Mouse (Mus musculus): ENCODE measurements at regions not wholly inside any gene's neighbourhood (a gene's known extent, or its start where the extent isn't known, plus 50 kb on each side); places are given as distances from the start of the nearest gene placed in this dataset.
A peak's percentile ranks its signal among the peaks of the same experiment; 100 is the strongest.

DNA sequence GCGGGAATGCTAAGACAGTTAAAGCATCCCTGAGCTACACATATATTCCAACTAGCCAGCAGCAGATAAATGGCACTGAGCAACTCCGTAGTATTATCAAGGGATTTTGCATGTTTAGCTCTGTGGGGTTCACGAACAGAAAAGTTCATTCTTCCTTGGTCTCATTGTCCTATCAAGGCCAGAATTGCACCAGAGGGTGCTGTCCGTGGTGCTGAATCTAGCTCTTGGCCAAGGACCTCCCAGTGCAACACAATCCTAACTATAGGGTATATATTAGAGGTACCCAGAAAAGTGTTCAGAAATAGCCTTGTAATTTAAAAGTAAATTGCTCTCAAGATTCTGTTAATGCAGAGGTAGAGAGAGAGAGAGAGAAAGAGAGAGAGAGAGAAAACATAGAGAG is 176.9 kb upstream of the Kcnd3 start:
- no peak for DNase-seq
- no peak for TF ChIP-seq CTCF (IDR thresholded peaks at IDR 0.05)
- intact Hi-C loops (cut with DNase I) = no loop called here
- no peak overlapping the region for H3K4me3 ChIP-seq
- H3K27ac ChIP-seq = no peak overlapping the region

DNA sequence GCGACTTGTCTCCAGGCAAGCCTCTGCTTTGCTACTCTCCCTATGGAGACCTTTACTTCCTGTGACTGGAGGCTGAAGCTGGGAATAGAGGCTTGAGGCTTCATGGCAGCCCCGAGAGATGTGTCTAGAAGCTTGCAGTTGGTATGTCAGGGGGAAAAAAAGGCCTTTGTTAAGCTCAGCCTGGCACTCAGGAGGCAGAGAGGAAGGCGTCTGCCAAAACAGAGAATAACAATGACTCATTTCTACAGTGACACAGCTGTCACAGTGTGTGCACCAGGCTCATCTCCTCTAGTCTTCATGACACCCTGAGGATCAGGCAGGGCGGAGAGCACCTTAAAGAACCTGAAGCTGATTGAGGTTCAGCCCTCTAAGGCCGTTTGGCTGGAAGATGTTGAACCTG is 171.2 kb upstream of the Kcnd3 start:
- no peak for TF ChIP-seq CTCF (IDR thresholded peaks at IDR 0.05)
- H3K4me3 ChIP-seq = no peak overlapping the region
- intact Hi-C loops (cut with DNase I) = no loop called here
- H3K27ac ChIP-seq = no peak overlapping the region
- DNase-seq = no peak

DNA sequence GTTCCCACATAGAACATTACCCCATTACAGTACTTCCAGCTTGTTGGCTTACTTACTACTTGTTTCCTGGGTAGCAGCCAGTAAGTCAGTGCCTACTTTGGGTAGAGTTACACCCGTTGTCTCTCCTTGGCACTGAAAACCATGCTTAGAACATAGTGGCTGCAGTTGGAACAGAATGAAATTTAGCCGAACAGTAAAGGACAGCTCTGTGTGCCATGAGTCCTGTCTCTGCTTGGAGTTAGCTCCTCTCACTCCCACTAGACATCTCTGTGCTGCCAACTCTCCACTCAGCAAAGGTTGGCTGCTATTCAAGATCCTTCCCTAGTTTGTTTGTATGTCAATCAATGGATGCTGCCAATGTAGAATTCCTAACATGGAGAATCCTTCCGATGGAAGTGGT is 170.4 kb upstream of the Kcnd3 start:
- intact Hi-C loops (cut with DNase I) = no loop called here
- no peak overlapping the region for H3K27ac ChIP-seq

DNA sequence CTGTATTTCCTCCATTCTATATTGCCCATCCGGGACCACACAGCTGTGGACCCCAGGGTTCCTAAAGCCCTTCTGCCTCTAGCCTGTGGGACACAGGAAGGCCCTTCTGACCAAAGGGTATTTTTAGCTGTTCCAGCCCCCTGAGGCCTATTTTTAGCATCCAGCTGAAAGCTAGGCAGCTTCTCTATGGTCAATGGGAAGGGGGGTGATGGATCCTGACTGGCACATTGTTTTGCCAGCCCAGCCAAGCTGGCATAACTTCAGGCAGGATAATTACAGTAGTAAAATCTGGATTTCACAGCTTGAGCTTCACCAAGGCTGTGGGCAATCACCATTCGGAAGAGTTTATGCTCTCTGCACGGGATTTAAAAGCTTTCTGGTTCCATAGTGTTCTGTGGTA is 153.9 kb upstream of the Kcnd3 start:
- intact Hi-C loops (cut with DNase I) = no loop called here
- H3K27ac ChIP-seq = no peak overlapping the region
- TF ChIP-seq CTCF (IDR thresholded peaks at IDR 0.05) = no peak
- no peak for DNase-seq
- H3K4me3 ChIP-seq = no peak overlapping the region

More for the DNA sequence above, 170.4 kb upstream of the Kcnd3 start:
- no peak for DNase-seq
- TF ChIP-seq CTCF (IDR thresholded peaks at IDR 0.05) = no peak
- no peak overlapping the region for H3K4me3 ChIP-seq

DNA sequence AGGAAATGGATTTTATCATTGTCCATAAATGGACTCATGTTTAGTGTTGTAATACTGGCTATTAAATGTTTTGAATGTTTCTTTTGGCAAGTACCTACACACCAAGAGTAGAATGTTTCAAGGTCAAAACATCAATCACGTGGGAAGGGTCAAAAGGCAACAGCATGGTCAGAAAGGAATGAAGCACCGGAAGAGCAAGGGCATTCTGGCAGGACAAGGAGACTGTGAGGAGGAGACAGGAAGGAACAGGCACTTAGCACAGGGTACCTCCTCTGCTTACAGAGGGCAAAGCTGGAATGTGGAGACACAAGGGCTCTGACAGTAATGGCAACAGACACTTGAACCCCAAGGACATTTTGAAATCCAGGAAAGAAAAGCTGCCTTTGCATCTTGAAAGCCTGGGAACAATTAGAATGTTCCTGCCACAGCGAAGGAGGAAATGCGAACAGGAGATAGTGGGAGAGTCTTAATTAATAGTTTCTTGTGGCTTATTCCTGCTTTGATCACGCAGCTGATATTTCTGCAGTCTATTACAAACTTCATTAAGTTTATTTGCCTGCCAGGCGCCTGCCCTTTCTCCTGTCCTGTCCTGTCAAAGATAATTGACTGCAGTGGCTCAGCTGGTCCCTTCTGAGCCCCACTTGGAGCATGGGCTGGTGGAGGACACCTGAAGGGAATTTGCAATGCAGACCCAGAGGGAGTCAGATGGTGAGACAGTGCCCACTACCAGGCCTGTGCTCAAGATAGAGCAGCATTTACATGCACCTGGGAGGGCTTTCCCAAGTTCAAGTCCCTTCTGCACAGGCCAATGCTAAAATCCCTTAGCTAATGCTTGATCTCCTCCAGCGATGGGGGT is 151.2 kb upstream of the Kcnd3 start:
- Histone ChIP-seq H3K4me3 (no peak overlapping the region), H3K27ac (no peak overlapping the region)
- TF ChIP-seq CTCF (IDR thresholded peaks at IDR 0.05) = no peak
- intact Hi-C loops (cut with DNase I) = no loop called here
- no peak for DNase-seq

DNA sequence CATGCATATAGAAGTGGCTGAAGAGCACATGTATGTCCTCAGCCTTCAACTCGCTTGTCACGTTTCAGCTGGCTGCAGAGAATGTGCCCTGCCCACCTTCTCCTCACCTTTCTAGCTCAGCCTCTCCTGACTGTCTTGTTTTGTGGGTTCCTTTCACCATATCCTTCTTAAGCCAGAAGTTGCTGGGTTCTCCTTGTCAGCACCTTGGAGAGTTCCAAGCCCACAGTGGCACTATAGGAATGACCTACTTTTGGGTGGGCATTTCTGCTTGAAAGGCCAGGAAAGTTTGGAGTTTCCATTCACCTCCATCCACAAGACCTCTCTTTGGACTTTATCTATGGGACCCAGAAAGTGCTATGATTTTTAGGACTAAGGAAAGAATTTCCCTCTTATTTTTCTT is 144.5 kb upstream of the Kcnd3 start:
- no peak for DNase-seq
- intact Hi-C loops (cut with DNase I) = no loop called here
- no peak overlapping the region for H3K27ac ChIP-seq
- TF ChIP-seq CTCF (IDR thresholded peaks at IDR 0.05) = no peak
- H3K4me3 ChIP-seq = no peak overlapping the region

DNA sequence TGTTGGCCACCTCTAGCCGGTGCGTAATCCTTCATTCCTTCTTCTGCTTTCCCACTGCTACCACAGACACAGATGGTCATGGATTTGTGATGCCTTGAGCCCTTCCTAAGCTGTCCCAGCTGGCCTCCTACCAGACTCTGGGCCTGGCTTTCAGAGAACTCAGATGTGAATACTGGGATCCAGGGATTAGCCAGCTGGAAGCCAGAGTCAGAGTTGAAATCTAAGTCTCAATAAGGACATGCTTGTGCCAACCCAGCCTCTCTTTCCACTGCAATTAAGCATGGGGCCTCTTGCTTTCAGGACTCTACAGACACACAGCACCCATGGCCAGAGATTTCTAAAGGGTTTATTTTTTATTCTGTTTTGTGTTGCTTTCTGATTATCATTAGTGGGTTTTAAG is 143.1 kb upstream of the Kcnd3 start:
- Histone ChIP-seq H3K4me3 (no peak overlapping the region), H3K27ac (no peak overlapping the region)
- TF ChIP-seq CTCF (IDR thresholded peaks at IDR 0.05) = no peak
- intact Hi-C loops (cut with DNase I) = no loop called here
- DNase-seq = peak; percentile 18

DNA sequence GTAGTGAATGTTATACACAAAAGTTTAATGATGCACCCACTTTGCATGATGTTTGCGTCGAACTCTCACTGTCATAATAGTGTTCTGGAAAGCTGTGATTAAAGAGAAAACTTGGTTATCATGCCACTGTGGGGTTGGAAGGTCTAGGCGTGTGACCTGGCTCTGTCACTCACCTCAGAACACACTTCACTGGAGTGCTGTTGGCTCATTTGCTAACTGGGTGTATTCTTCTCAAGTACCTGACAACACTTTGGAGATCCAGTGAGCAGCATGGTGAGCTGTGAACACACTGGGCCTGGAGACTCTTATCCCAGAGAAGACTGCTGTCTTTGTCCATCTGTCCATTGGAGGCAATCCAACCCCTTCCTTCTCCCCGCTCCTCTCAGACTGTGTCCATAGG is 98.9 kb upstream of the Kcnd3 start:
- intact Hi-C loops (cut with DNase I) = no loop called here
- no peak for TF ChIP-seq CTCF (IDR thresholded peaks at IDR 0.05)
- Histone ChIP-seq H3K27ac (no peak overlapping the region), H3K4me3 (no peak overlapping the region)
- DNase-seq = no peak

DNA sequence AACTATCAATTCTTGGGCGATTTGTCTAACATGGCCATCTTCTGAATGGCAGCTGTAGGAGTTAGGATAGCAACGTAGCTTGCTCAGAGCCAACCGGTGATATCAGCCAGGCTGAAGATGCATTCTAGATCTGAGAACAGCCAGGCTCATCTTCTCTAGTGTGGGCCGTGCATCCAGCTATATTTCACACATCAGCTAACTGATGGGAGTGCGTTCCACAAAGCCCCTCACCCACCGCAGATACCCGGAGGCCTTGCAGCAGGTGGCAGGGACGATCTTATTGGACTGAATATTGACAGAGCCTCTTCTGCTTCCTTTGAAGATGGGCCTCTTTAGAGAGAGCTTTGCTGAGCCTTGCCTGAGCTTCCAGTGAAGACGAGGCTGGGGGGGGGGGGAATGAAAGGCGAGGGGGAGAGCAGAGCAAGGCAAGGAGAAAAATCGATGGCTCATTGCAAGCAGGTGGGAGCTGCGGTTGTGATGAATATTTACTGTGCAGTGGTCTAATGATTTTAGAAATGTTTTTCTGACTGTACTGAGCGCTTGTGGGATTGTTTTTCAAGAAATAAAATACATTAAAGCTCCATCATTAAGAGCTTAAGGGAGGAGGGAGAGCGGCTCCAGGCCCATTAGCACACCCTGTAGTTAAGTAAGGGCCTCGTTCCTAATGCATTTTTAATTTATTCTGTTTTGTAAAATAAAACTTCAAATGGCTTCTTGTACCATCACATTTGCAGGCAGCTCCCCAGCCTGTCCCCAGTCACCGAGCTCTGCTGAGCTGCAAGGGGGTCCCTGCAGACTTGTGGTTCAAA is 97.8 kb upstream of the Kcnd3 start:
- Histone ChIP-seq H3K27ac (no peak overlapping the region), H3K4me3 (no peak overlapping the region)
- TF ChIP-seq CTCF (IDR thresholded peaks at IDR 0.05) = no peak
- DNase-seq = no peak
- intact Hi-C loops (cut with DNase I) = no loop called here

DNA sequence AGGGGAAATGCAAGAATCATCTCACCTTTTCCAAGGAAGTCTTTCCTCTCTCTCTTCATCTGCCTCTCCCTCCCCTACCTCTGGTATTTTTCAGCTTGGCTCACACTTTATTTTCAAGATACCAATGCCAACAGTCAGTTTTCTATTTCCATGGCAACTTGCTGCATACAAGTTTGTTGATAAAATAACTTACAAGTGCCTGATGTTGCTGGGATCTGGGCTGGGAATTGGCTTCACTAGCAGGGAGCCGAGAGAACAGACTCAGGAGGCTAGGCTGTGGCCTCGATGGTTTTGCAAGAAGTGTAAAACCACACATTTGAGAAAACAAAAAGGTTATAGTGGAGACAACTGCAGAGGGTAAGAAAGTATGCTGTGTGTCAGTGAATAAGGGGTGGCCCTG is 94.6 kb upstream of the Kcnd3 start:
- TF ChIP-seq CTCF (IDR thresholded peaks at IDR 0.05) = no peak
- H3K4me3 ChIP-seq = no peak overlapping the region
- no peak overlapping the region for H3K27ac ChIP-seq
- intact Hi-C loops (cut with DNase I) = no loop called here
- DNase-seq = no peak

DNA sequence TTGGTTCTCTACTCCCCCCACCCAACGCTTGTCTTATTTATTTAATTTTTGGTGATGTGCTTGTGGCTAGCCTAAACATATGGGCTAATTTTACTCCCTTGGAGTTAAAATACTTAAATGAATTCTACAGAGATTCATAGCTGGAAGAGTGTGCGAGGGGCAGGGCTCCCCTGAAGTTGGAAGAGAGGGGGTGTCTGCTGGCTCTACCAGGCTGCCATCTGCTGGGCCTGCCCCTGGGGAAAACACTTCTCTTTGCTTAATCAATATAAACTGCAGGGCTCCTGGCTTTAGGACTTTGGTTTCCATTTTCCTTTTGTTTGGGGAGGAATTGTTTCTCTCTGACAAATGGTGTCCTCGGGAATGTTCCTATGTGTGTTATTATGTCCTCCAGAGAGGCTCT is 92.5 kb upstream of the Kcnd3 start:
- TF ChIP-seq CTCF (IDR thresholded peaks at IDR 0.05) = no peak
- Histone ChIP-seq H3K27ac (no peak overlapping the region), H3K4me3 (no peak overlapping the region)
- intact Hi-C loops (cut with DNase I) = no loop called here
- no peak for DNase-seq

DNA sequence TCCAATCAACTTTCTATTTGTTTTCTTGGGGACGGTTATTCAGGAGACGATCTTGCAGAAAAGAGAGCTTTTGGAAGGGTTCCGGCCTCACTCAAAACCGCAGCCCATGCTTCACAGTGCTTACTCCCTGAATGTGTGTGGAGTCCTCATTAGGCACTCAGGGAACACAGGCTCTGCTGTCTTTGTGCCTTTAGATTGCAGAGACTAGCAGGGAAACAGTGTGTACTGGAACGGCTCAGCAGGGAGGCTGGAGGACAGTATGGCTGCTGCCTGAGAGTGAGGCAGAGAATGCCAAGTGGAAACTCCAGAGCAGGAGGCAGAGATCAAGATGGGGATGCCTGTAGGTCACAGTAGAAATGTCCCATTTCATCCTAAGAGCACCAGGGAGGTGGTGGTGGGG is 87.4 kb upstream of the Kcnd3 start:
- TF ChIP-seq CTCF (IDR thresholded peaks at IDR 0.05) = no peak
- Histone ChIP-seq H3K27ac (no peak overlapping the region), H3K4me3 (no peak overlapping the region)
- intact Hi-C loops (cut with DNase I) = no loop called here
- DNase-seq = no peak

DNA sequence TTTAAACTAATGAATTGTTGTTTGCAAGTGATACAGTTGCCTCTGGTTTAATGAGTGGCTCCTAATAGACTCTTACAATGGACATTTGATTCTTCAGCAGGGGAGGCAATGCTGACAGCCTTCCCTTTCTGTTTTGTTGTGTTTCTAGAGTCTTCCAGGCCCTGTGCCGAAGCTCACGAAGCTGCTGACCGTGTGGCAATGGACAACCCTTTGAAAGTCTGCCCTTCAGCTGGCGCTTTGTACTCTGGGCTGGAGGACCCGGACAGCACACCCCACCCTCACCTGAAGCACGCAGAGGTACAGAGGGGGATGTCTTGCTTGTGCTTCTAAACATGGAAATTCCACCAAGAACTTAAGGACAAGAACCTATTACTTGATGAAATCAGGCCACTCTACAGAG is 85.3 kb upstream of the Kcnd3 start:
- H3K4me3 ChIP-seq = no peak overlapping the region
- intact Hi-C loops (cut with DNase I) = no loop called here
- no peak for TF ChIP-seq CTCF (IDR thresholded peaks at IDR 0.05)
- no peak overlapping the region for H3K27ac ChIP-seq
- DNase-seq = no peak

Data from gastrocnemius, adult 2 months (tissue).